Mouse (Mus musculus) inflammation-experienced regulatory T-cells, adult 6 months (primary cell): ENCODE data around the gene Rnd1. TPM values are rescaled to one million over a fixed set of nuclear protein-coding genes. Genes with fewer than 3 reads are reported as not detected.
A peak's percentile ranks its signal among the peaks of the same experiment; 100 is the strongest.

Source experiments
- ATAC-seq: one replicate; pipeline ENCODE4 v1.8.0; 2017
- polyA plus RNA-seq, 3 experiments: library from polyadenylated mRNA; unstranded; fragments of 100-300 nt; shearing (Covaris generic); gene quantifications; one replicate each; pipeline ENCODE4 v1.2.1; 2017

The Rnd1 gene
- polyA plus RNA-seq, 3 experiments from 2014 or later = 0.94 to 1.8 (median 0.99) TPM

DNA sequence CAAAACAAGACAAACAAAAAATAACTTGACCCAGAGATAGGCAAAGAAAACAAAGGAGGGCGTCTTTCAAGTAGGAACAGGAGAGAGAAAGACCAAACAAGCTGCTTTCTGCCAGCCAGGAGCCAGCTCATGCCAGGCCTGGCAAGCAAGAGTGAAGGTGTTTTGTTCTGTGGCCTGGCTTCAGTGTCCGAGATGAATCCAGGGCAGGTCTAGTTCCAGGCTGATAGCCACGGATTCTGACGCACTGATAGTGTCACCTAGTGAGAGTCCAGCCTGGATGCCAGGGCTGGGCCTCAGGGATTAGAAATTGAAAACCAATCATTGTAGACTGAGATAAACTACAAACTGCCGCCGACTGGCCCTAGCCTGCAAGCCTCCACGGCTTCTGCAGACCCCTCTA lies 716 bp upstream of the Rnd1 start:
- no peak for ATAC-seq

- ATAC-seq = peak; percentile 47
Observed at GRCm38 (mm10) chr15:98676471-98676870, 790 bp downstream of the Rnd1 start.

DNA sequence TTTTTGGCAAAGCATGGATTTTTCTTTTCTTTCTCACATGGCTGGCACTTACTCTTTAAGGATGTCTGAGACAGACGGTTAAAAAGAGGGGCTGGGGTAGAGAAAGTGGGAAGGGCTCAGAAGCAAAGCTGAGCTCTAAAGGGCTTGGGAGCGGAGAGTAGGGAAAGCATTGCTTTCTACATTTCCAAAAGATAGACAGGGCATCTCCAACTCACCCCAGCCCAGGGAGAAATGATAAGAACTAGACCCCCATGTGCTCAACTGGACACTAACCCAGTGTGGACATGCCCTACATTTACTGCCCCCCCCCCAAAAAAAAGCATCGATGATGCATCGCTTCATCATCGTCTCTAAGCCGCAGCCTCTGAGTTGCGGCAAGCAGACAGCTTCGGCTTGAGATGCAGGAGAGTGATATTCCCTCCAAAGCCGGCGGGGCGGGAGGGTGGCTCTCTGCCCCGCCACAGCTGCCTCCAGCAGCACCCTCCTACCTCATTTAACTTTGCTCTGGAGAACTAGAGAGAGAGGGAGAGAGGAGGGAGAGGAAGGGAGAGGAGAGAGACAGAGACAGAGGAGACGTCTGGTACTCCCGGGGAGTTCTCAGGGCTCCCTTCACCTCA lies 1.5 kb downstream of the Rnd1 start:
- ATAC-seq = no peak

DNA sequence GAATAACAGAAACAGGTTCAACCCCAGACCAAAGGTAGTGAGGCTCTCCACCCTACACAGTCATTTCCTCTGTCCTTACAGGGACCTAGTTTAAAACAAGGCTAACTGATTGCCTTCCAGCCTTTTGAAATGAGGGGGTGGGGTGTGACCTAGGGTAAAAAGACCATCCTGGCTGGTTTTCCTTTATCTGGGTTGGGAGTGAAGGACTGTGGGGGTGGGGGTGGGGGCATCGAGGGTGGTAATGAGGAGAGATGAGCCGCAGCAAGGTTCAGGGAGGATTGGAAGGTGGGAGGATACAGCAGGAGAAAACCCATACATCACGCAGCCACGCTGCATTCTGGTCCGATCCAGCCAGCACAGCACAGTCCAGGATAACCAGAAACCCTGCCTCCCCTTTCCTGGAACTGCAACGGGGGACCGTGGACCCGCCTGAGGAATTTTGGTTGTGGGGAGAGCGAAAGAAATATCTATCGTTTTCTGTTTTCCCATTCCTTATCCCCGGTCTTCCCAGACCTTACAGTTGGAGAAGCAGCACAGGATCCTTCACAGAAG lies 2.2 kb downstream of the Rnd1 start:
- no peak for ATAC-seq

- no peak for ATAC-seq
Observed at GRCm38 (mm10) chr15:98674284-98674993, 2.8 kb downstream of the Rnd1 start.

- ATAC-seq = no peak
Observed at GRCm38 (mm10) chr15:98673732-98674131, 3.5 kb downstream of the Rnd1 start.

DNA sequence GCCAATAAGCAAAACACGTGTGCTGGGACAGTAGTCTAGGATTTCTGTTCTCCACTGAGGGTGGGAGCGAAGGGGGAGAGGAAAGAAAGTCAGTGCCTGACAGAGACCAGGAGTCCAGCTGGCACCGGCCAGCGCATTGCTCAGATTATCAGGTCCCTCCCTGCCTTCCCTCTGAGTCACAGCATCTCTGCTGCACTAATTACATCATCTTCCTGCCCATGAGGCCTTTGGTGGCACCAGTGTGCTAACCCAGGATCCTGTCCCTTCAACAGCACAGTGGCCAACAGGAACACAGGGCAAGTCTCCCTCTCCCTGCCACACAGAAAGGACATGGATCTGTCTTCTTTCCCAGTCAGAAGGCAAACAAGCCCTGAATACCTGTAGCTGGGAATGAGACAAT lies 4.7 kb downstream of the Rnd1 start:
- ATAC-seq = no peak

DNA sequence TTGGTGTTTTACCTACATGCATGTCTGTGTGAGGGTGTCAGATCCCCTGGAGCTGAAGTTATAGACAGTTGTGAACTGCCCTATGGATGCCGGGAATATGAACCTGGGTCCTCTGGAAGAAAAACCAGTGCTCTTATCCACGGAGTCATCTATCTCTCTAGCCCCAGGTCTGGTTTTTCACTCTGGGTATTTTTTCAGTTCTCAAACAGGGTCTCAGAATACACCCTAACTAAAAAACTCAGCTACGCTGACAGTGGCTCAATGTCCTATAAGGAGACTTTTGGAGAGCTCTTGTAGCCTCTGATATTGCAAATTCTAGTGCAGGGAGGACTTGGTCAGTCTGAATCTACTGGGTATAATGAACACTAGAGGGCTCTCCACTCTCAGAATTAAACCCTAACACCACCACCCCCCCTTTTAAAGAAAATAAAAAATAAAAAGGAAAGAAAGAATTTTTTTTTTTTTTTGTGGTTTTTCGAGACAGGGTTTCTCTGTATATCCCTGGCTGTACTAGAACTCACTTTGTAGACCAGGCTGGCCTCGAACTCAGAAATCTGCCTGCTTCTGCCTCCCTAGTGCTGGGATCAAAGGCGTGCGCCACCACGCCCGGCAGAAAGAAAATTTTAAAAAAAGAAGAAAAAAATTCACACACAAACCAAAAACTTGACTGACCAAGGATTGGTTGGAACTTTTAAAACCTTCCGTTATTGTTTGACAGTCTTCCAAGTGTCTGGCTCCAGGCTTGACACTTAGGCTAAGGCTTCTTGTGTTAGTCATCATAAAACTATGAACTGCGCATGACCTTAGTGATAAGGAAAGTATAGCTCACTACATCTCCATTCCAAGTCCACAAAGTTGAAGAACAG lies 13.0 kb downstream of the Rnd1 start:
- ATAC-seq = peak; percentile 25

DNA sequence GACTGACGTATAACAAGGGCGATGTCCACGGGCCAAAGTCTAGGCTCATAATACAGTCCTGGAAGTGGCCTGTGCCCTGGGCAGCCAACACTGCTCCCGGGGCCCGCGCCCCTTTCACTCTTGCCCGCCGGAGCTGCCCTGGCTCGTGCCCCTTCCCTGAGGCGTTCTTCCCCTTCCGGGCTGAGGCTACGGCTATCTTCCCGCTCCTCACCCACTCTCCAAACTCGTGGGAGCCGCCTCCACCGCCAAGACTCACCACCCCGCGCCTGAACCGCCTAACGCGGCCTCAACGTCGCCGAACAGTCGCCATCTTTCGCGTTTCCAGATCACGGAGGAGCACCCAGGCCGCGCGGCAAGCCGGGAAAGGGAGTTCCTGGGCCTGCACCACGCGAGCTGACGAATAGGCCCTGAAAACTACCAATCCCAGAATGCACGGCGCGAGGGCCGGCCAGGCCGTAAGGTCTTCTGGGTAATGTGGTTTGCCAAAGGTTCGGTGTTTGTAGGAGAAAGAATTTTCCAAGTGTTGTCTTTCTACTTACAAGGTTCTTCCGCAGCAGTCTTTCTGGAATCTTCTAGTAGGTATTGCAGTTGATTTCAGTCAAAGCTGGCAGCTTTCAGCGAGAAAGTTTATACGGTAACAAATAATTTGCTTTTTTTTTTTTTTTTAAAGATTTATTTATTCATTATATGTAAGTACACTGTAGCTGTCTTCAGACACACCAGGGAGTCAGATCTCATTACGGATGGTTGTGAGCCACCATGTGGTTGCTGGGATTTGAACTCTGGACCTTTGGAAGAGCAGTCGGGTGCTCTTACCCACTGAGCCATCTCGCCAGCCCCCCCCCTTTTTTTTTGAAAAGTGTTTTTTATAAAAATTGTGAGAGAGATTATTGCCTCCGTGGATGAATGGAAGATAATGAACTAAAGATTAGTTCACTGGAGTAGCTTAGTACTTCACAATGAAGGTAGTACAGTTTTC lies 14.4 kb downstream of the Rnd1 start, which contains the start of gene Ddx23:
Ddx23 (minus strand) TSS at position 328 of the 979 bp plus-strand sequence.
- peak; percentile 95 for ATAC-seq

- peak; percentile 51 for ATAC-seq
Observed at GRCm38 (mm10) chr15:98662198-98662566, 15.1 kb downstream of the Rnd1 start.

DNA sequence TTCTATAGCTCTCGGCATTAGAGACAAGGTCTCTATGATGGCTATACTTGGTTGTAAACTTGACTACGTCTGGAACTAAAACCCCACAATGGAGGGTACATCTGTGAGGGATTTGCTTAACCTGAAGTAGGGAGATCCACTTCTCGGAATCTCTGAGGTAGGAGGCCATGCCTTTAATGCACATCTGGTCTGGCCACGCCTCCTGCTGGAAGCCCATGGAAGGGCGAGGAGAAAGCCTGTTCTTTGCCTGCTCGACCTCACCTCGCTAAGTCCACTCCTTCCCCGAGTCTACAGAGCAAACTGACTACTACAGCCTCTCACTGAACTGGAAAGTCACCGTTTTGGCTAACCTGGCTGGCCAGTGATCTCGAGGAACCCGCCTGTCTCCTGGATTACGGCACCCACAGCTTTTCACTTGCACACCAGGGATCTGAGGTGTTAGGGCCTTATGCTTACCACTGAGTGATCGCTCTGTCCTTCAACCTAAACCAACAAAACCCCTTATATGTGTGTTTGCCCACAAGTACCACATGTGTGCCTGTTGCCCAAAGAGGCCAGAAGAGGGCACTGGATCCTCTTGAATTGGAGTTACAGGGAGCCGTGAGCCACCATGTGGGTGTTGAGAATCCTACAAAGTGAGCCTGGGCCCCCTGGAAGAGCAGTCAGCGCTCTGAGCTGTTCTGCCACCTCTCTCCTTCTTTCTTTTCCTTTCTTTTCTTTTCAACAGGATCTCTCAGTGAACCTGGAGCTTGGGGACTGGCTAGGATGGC lies 20.1 kb downstream of the Rnd1 start:
- no peak for ATAC-seq

GRCm38 (mm10) chr15:98652174-98652573 lies 25.1 kb downstream of the Rnd1 start:
- ATAC-seq = no peak

DNA sequence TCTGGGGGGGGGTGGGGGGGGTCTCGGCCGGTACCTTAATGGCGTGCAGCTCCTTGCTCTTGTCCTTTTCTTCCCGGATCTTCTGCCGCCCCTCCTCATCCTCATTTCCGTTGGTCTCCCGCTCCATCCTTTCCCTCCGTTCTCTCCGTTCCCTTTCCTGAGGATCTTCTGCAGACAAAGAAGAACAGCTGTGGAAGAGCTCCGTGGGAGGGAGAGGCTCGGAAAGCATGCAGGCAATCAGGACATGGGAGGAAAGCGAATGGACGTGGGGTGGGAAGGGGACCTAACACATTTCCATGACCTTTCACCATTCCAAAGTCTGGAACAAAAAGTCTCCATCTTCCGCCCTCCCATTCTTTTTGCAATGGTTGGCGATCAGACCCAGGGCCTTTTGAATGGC lies 25.8 kb downstream of the Rnd1 start:
- ATAC-seq = no peak

DNA sequence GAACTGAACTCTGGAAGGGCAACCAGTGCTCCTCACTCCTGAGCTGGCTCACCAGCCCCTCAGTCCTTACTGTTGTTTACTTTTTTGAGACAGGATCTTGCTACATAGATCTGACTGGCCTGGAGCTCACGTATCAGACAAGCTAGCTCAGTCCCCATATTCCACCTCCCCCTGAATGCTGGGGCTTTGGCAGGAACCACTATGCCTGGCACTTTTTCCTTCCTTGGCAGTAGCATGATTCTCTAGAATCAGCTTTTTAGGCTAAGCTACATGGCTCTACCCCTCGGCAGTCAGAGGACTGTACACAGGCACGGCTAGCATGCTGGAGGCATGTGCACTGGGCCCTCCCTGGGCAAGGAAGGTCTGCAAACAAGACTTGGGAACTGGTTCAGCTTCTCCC lies 29.2 kb downstream of the Rnd1 start:
- ATAC-seq = no peak

DNA sequence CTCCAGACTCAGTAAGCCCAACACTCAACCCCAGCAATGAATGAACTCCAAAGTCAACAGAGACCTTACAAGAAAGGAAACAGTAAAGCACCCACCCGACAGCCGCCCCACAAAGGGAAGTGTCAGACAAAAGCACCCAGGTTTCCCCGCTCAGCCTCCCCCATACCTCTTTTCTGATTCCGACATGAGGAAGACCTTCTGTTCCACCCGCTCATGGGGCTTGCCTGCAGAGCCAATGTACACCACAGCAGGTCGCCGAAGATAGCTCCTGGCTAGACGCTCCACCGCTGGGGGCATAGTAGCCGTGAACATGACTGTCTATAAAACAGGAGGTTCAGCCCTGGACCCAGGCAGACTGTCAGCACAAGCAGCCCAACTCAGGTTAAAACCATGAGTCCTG lies 30.0 kb downstream of the Rnd1 start:
- ATAC-seq = no peak

DNA sequence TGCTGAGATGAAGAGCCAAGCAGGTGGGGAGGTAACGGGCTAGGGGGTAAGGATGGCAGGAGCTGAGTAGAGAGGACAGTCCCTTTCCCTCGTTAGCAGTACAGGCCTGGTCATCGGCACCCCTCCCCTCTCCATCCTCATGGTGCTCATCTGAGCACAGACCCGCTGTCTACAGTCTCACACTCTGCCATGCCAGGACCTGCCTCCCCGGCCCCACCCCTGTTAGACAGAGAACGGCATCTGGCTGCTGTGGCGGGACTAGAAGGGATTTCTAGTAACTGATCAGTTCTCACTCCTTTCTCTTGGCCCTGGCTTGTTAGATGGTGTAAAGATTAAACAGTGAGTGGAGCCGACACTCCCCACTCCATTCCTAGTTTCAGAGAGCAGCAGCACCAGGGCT lies 30.5 kb downstream of the Rnd1 start:
- ATAC-seq = no peak

GRCm38 (mm10) chr15:98645057-98646026 lies 31.9 kb downstream of the Rnd1 start:
- ATAC-seq = no peak

DNA sequence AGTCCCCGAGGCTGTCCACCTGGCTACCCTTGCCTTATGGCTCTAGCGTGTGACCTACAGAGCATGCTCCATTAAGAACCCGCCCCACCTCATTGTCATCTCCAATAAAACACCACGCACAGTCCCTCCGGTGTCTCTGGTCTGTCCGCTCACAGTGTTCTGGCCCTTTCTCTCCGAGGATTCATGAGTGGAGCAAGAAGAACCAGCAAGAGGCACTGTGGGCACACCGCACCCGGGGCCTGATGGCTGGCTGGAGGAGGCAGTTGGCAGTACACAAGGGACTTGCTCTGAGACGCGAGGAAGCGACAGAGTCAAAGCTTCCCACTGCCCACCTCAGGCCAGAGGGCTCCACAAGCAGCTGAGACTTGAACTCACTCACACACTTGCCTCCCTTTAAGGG lies 32.9 kb downstream of the Rnd1 start:
- ATAC-seq = no peak

GRCm38 (mm10) chr15:98640157-98640556 lies 37.1 kb downstream of the Rnd1 start:
- no peak for ATAC-seq

DNA sequence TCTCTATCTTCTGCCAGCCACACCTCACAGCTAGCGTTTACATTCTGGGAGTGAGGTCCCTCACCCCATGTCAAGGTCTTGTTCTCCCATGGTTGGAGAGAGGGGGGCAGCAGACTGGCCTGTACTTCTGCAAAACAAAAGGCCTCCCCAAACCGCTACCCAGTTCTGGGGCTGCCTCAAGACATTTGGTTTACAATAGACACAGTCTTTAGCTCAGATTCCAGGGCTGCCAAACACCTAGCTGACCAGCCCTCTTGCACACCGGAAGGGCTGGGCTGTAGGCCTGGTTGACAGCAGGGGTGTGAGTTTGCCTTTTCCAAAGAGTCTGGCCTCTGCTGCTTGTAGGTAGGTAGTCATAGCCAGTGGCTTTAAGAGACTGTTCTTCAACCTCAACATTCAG lies 40.1 kb downstream of the Rnd1 start:
- no peak for ATAC-seq
